Mouse (Mus musculus) midbrain, embryonic 16.5 days (tissue): ENCODE measurements at regions not wholly inside any gene's neighbourhood (a gene's known extent, or its start where the extent isn't known, plus 50 kb on each side); places are given as distances from the start of the nearest gene placed in this dataset.

ENCODE experiments used
- ATAC-seq: fragments of 200-750 bp; cut with Nextera tagmentation; 2 replicates; pipeline ENCODE4 v1.8.0; 2017; ENCODE audit warnings: moderate TSS enrichment
- H3K27ac ChIP-seq: fragments of 300-500 bp; sonication (generic); 2 replicates; pipeline ENCODE4 v1.5.1; 2014; ENCODE audit warnings: mild to moderate bottlenecking, low read length, mixed read lengths
- H3K27me3 ChIP-seq: fragments of 300-500 bp; sonication (generic); 2 replicates; pipeline ENCODE4 v1.6.1; 2014; ENCODE audit warnings: low read depth, low read length, mixed read lengths; ENCODE audit not compliant: control insufficient read depth, insufficient read depth
- H3K36me3 ChIP-seq: fragments of 300-500 bp; sonication (generic); 2 replicates; pipeline ENCODE4 v1.6.1; 2014; ENCODE audit warnings: mild to moderate bottlenecking, low read length, moderate library complexity, mixed read lengths; ENCODE audit not compliant: control insufficient read depth, insufficient read depth
- H3K4me1 ChIP-seq: fragments of 300-500 bp; sonication (generic); 2 replicates; pipeline ENCODE4 v1.6.1; 2014; ENCODE audit warnings: mild to moderate bottlenecking, low read length, mixed read lengths; ENCODE audit not compliant: control insufficient read depth, insufficient read depth
- H3K4me2 ChIP-seq: fragments of 300-500 bp; sonication (generic); 2 replicates; pipeline ENCODE4 v1.6.1; 2014; ENCODE audit warnings: mild to moderate bottlenecking, low read length, mixed read lengths
- H3K4me3 ChIP-seq: fragments of 300-500 bp; sonication (generic); 2 replicates; pipeline ENCODE4 v1.5.1; 2014; ENCODE audit warnings: low read depth, mild to moderate bottlenecking, low read length, moderate library complexity, mixed read lengths
- H3K9ac ChIP-seq: fragments of 300-500 bp; sonication (generic); 2 replicates; pipeline ENCODE4 v1.6.1; 2014; ENCODE audit warnings: low read depth, low read length, mixed read lengths
- H3K9me3 ChIP-seq: fragments of 300-500 bp; sonication (generic); replicated peaks from 2 replicates; pipeline ENCODE4 v1.6.1; 2014; ENCODE audit warnings: mild to moderate bottlenecking, low read length, mixed read lengths; ENCODE audit not compliant: control insufficient read depth, poor library complexity, severe bottlenecking
- WGBS: fragments of 180-500 bp; shearing (Covaris S2); extraction: QIAGEN DNeasy Blood & Tissue Kit; methylation state at CpG from one replicate; pipeline ENCODE4 v1.1.7; 2014; 5-methylcytosine and 5-hydroxymethylcytosine counted together

GRCm38 (mm10) chr12:8420511-8421270 lies 79.1 kb downstream of the Rhob start:
- H3K9me3 ChIP-seq, result no peaks in the 10 kb centered on the region
- H3K4me1 ChIP-seq, result no peaks in the 10 kb centered on the region
- 80% methylated on average over 9 of the region's 9 CpGs for WGBS
- H3K36me3 ChIP-seq, result no peaks in the 10 kb centered on the region
- no peak for ATAC-seq
- H3K27me3 ChIP-seq, result no peaks in the 10 kb centered on the region
- no peak overlapping the region for H3K4me2 ChIP-seq
- H3K9ac ChIP-seq, result no peak overlapping the region
- no peak overlapping the region for H3K27ac ChIP-seq
- H3K4me3 ChIP-seq, result no peak overlapping the region

- Histone ChIP-seq H3K4me3 (no peak overlapping the region), H3K4me2 (no peak overlapping the region), H3K9ac (no peak overlapping the region), H3K27me3 (no peaks in the 10 kb centered on the region), H3K27ac (no peak overlapping the region), H3K9me3 (no peaks in the 10 kb centered on the region), H3K36me3 (no peaks in the 10 kb centered on the region), H3K4me1 (no peaks in the 10 kb centered on the region)
- WGBS, result 79% methylated on average over 5 of the region's 5 CpGs
- ATAC-seq, result no peak
These were observed 80.9 kb downstream of the Rhob start for GRCm38 (mm10) chr12:8418890-8419289.

GRCm38 (mm10) chr12:8417127-8417790 lies 82.5 kb downstream of the Rhob start:
- no peak overlapping the region for H3K4me2 ChIP-seq
- 47% methylated on average over 8 of the region's 8 CpGs for WGBS
- ATAC-seq, result peak; percentile 76

GRCm38 (mm10) chr12:8412125-8412524 lies 87.7 kb downstream of the Rhob start:
- no peaks in the 10 kb centered on the region for H3K9me3 ChIP-seq
- H3K9ac ChIP-seq, result no peak overlapping the region
- ATAC-seq, result no peak
- no peak overlapping the region for H3K27ac ChIP-seq
- H3K36me3 ChIP-seq, result no peaks in the 10 kb centered on the region
- no peak overlapping the region for H3K4me2 ChIP-seq
- 94% methylated on average over 2 of the region's 2 CpGs for WGBS
- H3K4me3 ChIP-seq, result no peak overlapping the region
- no peaks in the 10 kb centered on the region for H3K27me3 ChIP-seq
- H3K4me1 ChIP-seq, result 0 out of 2 replicates have a peak, but pooled peaks cover 2% of the 10 kb centered on the region

More at GRCm38 (mm10) chr12:8417127-8417790, 82.5 kb downstream of the Rhob start:
- Histone ChIP-seq H3K9ac (no peak overlapping the region), H3K36me3 (no peaks in the 10 kb centered on the region), H3K27me3 (no peaks in the 10 kb centered on the region), H3K4me1 (no peaks in the 10 kb centered on the region), H3K9me3 (no peaks in the 10 kb centered on the region), H3K27ac (no peak overlapping the region), H3K4me3 (no peak overlapping the region)

- Histone ChIP-seq H3K4me3 (no peak overlapping the region), H3K27me3 (no peaks in the 10 kb centered on the region), H3K36me3 (no peaks in the 10 kb centered on the region), H3K4me2 (peak overlapping the region; percentile 20; the same call in 1 of the 2 replicates), H3K9ac (no peak overlapping the region), H3K4me1 (0 out of 2 replicates have a peak, but pooled peaks cover 2% of the 10 kb centered on the region), H3K9me3 (no peaks in the 10 kb centered on the region), H3K27ac (no peak overlapping the region)
- ATAC-seq, result peak; percentile 67
- 55% methylated on average over 24 of the region's 24 CpGs for WGBS
These were observed 89.1 kb downstream of the Rhob start for GRCm38 (mm10) chr12:8410410-8411341.

- H3K4me3 ChIP-seq, result no peak overlapping the region
- no peak overlapping the region for H3K9ac ChIP-seq
- H3K27me3 ChIP-seq, result no peaks in the 10 kb centered on the region
- no peaks in the 10 kb centered on the region for H3K36me3 ChIP-seq
- ATAC-seq, result peak; percentile 39; the same call in 1 of the 2 replicates
- H3K4me2 ChIP-seq, result no peak overlapping the region
- H3K4me1 ChIP-seq, result no peaks in the 10 kb centered on the region
- 24% methylated on average over 5 of the region's 5 CpGs for WGBS
- no peak overlapping the region for H3K27ac ChIP-seq
- no peaks in the 10 kb centered on the region for H3K9me3 ChIP-seq
These were observed 88.9 kb downstream of the Hs1bp3 start for GRCm38 (mm10) chr12:8402084-8402483.

GRCm38 (mm10) chr12:8401376-8401775 lies 88.1 kb downstream of the Hs1bp3 start:
- Histone ChIP-seq H3K4me2 (no peak overlapping the region), H3K4me3 (no peak overlapping the region), H3K4me1 (no peaks in the 10 kb centered on the region), H3K27ac (no peak overlapping the region), H3K27me3 (no peaks in the 10 kb centered on the region), H3K9ac (no peak overlapping the region), H3K9me3 (no peaks in the 10 kb centered on the region), H3K36me3 (no peaks in the 10 kb centered on the region)
- WGBS, result 84% methylated on average over 2 of the region's 2 CpGs
- no peak for ATAC-seq

- no peak for ATAC-seq
- H3K4me3 ChIP-seq, result no peak overlapping the region
- no peaks in the 10 kb centered on the region for H3K9me3 ChIP-seq
- H3K36me3 ChIP-seq, result no peaks in the 10 kb centered on the region
- no peaks in the 10 kb centered on the region for H3K4me1 ChIP-seq
- 90% methylated on average over 10 of the region's 10 CpGs for WGBS
- H3K4me2 ChIP-seq, result no peak overlapping the region
- no peaks in the 10 kb centered on the region for H3K27me3 ChIP-seq
- H3K9ac ChIP-seq, result no peak overlapping the region
- no peak overlapping the region for H3K27ac ChIP-seq
These were observed 87.3 kb downstream of the Hs1bp3 start for GRCm38 (mm10) chr12:8400345-8401130.
